Mouse (Mus musculus) heart, adult 8-10 months (tissue): ENCODE measurements around the gene 4933409G03Rik. TPM values are rescaled to one million over a fixed set of nuclear protein-coding genes. Genes with fewer than 3 reads are reported as not detected.
"Not testable (repeated sequence)": the region's sequence is repeated elsewhere in the genome, so short reads cannot be mapped to it uniquely, and the experiment has no call there.

Source experiments
- DNase-seq: peaks from one replicate; pipeline ENCODE4 v3.0.0; 2022; ENCODE audit warnings: low spot score
- total RNA-seq, 4 experiments: library from RNA; stranded (reverse); gene quantifications; 2 replicates each; pipeline ENCODE4 v1.2.4; 2022

4933409G03Rik gene
- not detected for total RNA-seq

DNA sequence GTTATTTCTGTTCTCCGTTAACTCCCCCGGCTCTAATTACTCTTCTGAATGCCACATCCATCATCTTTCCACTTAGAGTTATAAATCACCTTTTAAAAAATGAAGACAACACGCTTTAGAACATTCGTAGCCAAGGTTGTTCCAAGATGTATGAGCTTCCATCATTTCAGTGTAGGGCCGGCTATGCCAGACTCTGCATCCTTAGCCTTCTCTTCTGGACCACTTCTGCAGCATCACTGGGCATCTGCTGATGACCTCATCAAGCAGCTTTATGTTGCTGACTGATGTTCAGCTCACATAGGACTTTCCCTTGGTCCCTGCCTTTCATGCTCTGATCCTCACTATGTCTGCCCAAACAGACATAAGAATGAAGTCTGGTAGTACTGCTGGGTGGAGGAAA lies at the start of gene 4933409G03Rik:
Gene 4933409G03Rik (plus strand): TSS at position 301 of the 400 bp plus-strand sequence.
- DNase-seq, result no peak

DNA sequence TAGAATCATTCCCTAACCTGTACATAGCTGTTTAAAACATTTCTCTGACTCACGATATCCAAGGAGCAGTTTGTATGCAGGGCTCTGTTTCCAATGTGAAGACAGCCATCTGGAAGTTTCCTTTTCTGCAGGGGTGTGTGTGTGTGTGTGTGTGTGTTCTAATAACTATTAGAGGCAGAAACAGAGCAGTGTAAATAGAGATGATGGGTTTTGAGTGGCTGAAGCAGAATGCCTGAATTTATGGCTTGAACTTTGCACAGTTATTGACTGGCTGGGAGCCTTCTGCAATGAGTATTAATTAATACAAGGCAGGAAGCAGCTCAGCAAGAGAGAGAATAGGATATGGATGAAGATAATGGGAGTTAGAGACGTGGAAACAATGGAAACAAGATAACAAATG lies 38.0 kb upstream of the 4933409G03Rik start:
- no peak for DNase-seq

DNA sequence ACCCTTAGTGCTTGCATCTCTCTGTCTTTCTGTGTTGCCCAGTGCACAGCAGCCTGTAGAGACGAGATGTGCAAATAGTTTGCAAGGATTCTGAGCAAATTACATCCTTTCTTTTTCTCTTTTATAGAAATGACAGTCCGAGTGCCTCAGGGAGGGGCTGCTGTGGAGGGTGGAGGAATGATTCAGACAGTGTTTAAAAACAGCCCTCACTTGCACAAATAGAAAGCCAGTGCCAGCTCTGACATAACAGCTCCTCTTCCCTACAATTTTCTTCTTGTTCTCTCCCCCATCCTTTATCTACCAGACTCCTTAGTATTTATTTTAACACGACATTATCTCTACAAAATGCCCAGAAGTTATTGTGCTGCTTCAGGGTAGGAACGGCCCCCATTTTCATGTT lies 21.4 kb upstream of the 4933409G03Rik start:
- DNase-seq, result no peak

DNA sequence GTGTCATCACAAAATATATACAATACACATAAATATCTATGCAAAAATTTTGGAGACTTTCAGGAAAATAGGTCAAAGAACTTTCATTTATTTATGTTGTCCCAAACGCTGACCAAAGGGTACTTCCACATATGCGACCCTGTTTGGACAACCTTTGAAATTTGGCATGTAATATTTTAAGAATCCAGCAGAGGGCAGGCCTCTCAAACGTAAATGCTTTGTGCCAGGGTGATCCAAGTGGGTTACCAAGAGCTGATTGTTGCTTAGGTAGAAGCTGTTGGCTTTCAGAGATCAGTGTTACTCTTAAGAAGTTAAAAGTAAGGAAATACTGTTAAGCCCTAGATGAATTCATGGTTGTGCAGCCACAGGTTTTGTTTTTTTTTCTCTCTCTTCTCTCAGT lies 18.9 kb upstream of the 4933409G03Rik start:
- DNase-seq, result peak; percentile 27

DNA sequence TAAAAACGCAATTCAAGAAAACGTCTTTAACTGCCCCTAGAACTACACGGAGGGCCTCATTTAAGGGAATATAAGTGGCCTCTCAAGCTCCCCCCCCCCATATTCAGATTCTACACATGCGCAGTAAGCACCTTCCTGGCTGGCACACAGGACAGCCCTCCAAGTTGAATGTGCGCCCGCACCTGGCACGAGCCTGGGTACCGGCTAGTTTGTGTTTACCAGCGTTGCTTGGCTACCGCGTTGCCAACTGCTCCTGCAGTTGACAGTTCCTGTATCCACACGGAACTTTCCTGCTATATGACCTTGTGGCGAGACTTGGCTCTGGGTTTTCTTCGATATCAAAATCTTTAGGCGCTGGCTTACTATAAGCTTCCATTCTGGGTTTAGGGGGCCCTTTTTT lies 13.9 kb upstream of the 4933409G03Rik start:
- peak; percentile 76 for DNase-seq

DNA sequence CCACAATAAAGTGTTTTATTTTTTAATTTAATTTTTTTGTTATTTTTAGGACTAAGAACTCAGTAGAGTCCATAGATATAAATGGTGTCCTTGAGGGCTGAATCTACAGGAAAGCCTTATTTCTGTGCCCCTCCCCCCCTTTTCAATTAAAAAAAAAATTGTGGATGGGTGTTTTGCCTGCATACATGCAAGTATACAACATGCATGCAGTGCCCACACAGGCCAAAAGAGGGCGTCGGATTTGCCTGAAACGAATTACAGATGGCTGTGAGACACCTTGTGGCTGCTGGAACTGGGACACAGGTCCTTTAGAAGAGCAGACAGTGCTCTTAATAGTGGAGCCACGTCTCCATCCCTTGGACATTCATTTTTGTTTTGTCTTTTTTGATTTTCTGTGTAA lies 9.9 kb upstream of the 4933409G03Rik start:
- no peak for DNase-seq

DNA sequence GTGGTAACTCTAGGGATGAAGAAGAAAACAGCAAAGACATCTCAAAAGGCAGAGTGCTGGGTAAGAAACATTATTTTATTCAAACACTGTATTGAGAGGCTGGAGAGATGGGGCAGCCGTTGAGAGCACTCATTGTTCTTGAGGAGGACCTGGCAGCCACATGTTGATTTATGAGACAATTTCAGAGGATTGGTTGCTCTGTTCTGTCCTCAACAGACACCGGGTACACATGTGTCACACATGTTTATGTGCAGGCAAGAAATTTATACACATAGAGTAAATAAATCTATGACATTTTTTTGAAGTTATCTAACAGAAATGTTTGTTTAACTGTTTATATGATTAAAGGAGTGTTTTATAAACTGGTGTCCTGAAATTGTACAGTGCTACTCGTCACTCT lies 10.6 kb downstream of the 4933409G03Rik start:
- no peak for DNase-seq

DNA sequence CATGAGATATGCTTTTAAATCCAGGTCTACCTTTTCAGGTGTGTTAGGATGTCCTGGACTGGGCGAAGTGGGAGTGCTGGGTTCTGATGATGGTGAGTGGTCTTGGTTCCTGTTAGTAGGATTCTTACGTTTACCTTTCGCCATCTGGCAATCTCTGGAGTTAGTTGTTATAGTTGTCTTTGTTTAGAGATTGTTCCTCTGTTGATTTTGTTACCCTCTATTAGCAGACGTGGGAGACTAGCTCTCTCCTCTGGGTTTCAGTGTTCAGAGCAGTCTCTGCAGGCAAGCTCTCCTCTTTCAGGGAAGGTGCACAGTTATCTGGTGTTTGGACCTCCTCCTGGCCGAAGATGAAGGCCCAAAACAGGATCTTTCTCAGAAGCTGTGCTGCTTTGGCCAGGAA lies 74.0 kb downstream of the 4933409G03Rik start, which contains the start of gene 4932414N04Rik:
Gene 4932414N04Rik (plus strand): TSS at position 301 of the 400 bp plus-strand sequence.
- DNase-seq, result not testable (repeated sequence)

Other genes with a start within 250 kb of the 4933409G03Rik start
- 10 to 100 TPM; 63.7 to 93.6 (median 79.1) TPM for gene Stk39, start 110.1 kb upstream of the 4933409G03Rik start, total RNA-seq
- gene 4932414N04Rik, start 74.1 kb downstream of the 4933409G03Rik start, total RNA-seq, result not detected